Mouse (Mus musculus) heart, embryonic 13.5 days (tissue): ENCODE results near the gene Gpank1. TPM values are rescaled to one million over a fixed set of nuclear protein-coding genes. Genes with fewer than 3 reads are reported as not detected.

Experiments
- ATAC-seq: fragments of 200-750 bp; cut with Nextera tagmentation; 2 replicates; pipeline ENCODE4 v1.8.0; 2017; ENCODE audit warnings: moderate TSS enrichment; ENCODE audit not compliant: insufficient number of reproducible peaks, low FRiP score, low TSS enrichment; ENCODE audit errors: extremely low read depth
- H3K27ac ChIP-seq: fragments of 300-500 bp; sonication (generic); replicated peaks from 2 replicates; pipeline ENCODE4 v1.5.1; 2015; ENCODE audit warnings: moderate library complexity, mild to moderate bottlenecking, inconsistent platforms
- H3K27me3 ChIP-seq: fragments of 300-500 bp; sonication (generic); replicated peaks from 2 replicates; pipeline ENCODE4 v1.6.1; 2015; ENCODE audit warnings: mild to moderate bottlenecking, inconsistent platforms
- H3K36me3 ChIP-seq: fragments of 300-500 bp; sonication (generic); 2 replicates; pipeline ENCODE4 v1.6.1; 2015; ENCODE audit warnings: mild to moderate bottlenecking, inconsistent platforms
- H3K4me1 ChIP-seq: fragments of 300-500 bp; sonication (generic); 2 replicates; pipeline ENCODE4 v1.6.1; 2015; ENCODE audit warnings: inconsistent platforms
- H3K4me2 ChIP-seq: fragments of 300-500 bp; sonication (generic); 2 replicates; pipeline ENCODE4 v1.6.1; 2015; ENCODE audit warnings: inconsistent platforms, mild to moderate bottlenecking, moderate library complexity
- H3K4me3 ChIP-seq: fragments of 300-500 bp; sonication (generic); 2 replicates; pipeline ENCODE4 v1.5.1; 2015; ENCODE audit warnings: moderate library complexity, mild to moderate bottlenecking, inconsistent platforms
- H3K9ac ChIP-seq: fragments of 300-500 bp; sonication (generic); 2 replicates; pipeline ENCODE4 v1.6.1; 2015; ENCODE audit warnings: inconsistent platforms, mild to moderate bottlenecking, moderate library complexity
- H3K9me3 ChIP-seq: fragments of 300-500 bp; sonication (generic); 2 replicates; pipeline ENCODE4 v1.6.1; 2016; ENCODE audit warnings: inconsistent platforms
- WGBS: fragments of 180-500 bp; shearing (Covaris S2); methylation state at CpG from one replicate; pipeline ENCODE4 v1.1.7; 2015; ENCODE audit warnings: mixed read lengths; 5-methylcytosine and 5-hydroxymethylcytosine counted together
- polyA plus RNA-seq: library from polyadenylated mRNA; unstranded; fragments of >200 nt; fragmentation: Nextera tagmentation; extraction: Ambion mirVana; gene quantifications from 2 replicates; pipeline ENCODE4 v1.2.1, GENCODE M21; 2015

Gpank1 gene
- polyA plus RNA-seq, 1 experiment from 2014 or later, result 10.7 TPM

DNA sequence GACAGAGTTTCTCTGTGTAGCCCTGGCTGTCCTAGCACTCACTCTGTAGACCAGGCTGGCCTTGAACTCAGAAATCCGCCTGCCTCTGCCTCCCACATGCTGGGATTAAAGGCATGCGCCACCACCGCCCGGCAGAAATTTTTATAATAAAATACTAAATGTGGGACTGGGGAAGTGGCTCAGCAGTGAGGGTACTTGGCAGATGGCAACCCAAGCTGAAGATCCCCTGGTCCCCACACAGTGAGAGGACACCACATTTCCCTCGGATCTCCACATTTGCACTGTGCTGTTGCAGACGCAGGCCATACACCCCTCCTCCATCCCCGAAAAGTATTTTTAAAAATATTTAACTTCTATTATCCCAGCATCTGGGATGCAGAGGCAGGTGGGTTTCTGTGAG is 12.3 kb downstream of the Gpank1 start:
- Histone ChIP-seq H3K4me2 (no peak overlapping the region), H3K27me3 (no peaks in the 10 kb centered on the region), H3K9me3 (no peaks in the 10 kb centered on the region), H3K4me3 (no peak overlapping the region), H3K9ac (no peak overlapping the region), H3K4me1 (peaks cover 21% of the 10 kb centered on the region), H3K36me3 (peaks cover 28% of the 10 kb centered on the region), H3K27ac (no peak overlapping the region)
- ATAC-seq, result no peak
- 90% methylated on average over 7 of the region's 7 CpGs for WGBS

DNA sequence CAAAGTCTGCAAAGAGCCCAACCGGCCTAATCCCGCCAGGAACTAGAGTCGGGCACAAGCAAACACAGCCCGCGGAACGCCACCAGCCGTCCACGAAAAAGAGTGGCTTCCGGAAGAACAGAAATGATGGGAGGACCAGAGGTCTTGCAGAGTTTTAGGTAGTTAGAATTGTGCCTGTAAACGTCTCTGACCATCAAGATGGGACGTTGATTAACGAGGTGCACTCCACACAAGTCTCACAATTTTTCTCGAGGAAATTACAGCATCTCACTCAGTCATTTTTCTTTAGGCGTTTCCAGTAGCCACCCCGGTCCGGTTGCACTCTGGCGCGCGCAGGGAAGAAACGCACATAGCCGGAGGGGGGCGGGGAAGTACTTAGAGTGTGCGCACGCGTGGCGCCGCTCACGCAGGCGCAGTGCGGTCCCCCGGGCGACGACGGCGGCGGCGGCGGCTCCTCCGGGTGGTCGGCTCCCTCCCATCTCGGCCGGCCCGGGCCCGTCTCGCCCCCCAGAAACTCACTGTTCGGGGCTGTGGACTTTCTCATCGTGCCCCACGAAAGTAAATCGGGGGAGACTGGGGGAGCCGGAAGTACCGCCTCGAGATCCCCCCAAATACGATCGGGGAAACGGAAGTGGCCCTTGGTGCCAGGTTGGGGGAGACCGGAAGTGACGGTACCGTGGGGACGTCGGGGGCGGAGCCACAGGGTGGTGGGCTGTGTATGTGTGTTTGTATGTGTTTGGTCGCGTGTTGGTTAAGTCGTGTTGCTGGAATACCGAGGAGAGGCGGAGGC is 13.7 kb downstream of the Gpank1 start, which contains the start of gene Bag6:
TSS of gene Bag6 (plus strand) at position 378 of the 790 bp plus-strand sequence.
- Histone ChIP-seq H3K36me3 (peaks cover 29% of the 10 kb centered on the region), H3K4me1 (peaks cover 20% of the 10 kb centered on the region), H3K27ac (peak within 1 kb of the TSS; percentile 96), H3K9me3 (no peaks in the 10 kb centered on the region), H3K27me3 (no peaks in the 10 kb centered on the region), H3K4me2 (peak within 1 kb of the TSS; percentile 91), H3K9ac (peak within 1 kb of the TSS; percentile 89), H3K4me3 (peak within 1 kb of the TSS; percentile 76)
- under 1% methylated on average over 66 of the region's 66 CpGs for WGBS
- ATAC-seq, result peak; percentile 88

DNA sequence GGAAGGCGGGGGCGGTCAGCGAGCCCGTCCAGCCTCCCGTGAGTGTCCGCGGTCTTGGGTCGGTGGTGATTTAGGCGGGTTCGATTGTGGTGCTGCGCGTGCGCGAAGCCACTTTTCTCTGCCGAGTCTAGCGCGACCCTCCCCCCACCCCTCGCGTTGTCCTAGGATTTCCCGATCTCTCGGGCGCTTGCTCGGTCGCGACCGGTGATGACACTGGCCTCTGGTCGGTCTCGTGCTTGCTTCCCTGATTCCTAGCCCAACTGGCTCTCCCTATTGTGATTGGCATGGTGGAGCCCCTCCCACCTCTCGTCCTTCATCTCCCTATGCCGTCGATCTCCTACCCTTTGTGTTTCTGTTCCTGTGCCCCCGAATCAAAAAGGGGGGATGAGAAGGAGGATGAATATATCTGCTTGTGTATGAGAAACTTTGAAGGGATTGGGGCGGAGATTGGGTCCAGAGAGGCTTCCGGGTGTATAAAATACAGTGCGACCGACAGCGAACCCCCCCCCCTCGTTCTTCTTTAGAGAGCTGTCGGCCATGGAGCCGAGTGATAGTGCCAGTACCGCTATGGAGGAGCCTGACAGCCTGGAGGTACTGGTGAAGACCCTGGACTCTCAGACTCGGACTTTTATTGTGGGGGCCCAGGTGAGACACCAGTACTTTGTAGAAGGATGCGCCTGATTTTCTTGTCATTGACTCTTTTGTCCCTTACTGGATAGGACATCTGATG is 14.5 kb downstream of the Gpank1 start:
- under 1% methylated on average over 43 of the region's 43 CpGs for WGBS
- peak overlapping the region; percentile 76 for H3K4me3 ChIP-seq
- peaks cover 30% of the 10 kb centered on the region for H3K36me3 ChIP-seq
- ATAC-seq, result peak; percentile 55
- peak overlapping the region; percentile 91 for H3K4me2 ChIP-seq
- H3K4me1 ChIP-seq, result peaks cover 20% of the 10 kb centered on the region
- peak overlapping the region; percentile 89 for H3K9ac ChIP-seq
- H3K9me3 ChIP-seq, result no peaks in the 10 kb centered on the region
- H3K27me3 ChIP-seq, result no peaks in the 10 kb centered on the region
- peak overlapping the region; percentile 96 for H3K27ac ChIP-seq

DNA sequence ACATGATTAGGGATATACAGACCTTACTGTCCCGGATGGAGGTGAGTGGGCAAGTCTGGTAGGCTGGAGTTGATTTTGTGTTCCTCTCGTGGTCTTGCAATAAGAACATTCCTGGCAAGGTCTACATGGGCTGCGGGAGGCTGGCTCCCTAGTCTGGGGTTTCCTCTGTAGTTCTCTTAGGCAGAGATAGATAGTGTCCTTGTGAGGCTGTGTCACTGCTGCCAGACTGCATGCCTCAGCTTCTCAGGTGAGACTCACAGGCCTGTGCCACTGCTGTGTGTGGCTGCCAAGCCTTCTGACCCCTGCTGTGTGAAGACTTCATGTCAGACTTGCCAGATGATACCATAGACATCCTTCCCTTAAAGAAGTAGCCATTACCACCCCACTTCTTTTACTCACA is 18.0 kb downstream of the Gpank1 start:
- no peaks in the 10 kb centered on the region for H3K27me3 ChIP-seq
- peaks cover 65% of the 10 kb centered on the region for H3K36me3 ChIP-seq
- WGBS, result 91% methylated on average over 3 of the region's 3 CpGs
- H3K4me1 ChIP-seq, result peaks cover 20% of the 10 kb centered on the region
- H3K9ac ChIP-seq, result no peak overlapping the region
- H3K4me3 ChIP-seq, result no peak overlapping the region
- no peak for ATAC-seq
- H3K9me3 ChIP-seq, result no peaks in the 10 kb centered on the region
- no peak overlapping the region for H3K27ac ChIP-seq
- no peak overlapping the region for H3K4me2 ChIP-seq

DNA sequence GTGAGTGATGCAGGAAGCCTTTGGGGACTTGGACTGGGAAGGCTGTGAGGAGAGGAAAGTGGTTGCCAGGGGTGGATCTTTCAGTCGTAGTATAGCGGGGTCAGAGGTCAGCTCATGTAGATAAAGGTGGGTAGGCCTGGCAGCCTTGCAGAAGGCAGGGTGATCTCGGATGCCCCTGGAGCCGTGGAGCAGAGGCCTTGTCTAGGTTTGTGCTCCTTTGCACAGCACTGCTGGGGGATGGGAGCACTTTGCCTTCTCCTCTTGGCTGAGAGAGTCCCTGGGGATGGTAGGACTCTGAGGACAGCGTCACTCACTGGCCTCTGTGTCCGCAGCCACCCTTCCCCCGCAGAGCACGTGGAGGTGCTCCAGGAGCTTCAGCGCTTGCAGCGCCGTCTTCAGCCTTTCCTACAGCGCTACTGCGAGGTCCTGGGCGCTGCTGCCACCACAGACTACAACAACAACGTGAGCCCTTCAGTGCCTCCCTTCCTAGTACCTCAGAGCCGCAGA is 19.3 kb downstream of the Gpank1 start:
- Histone ChIP-seq H3K9ac (no peak overlapping the region), H3K27ac (no peak overlapping the region), H3K9me3 (no peaks in the 10 kb centered on the region), H3K4me1 (peaks cover 20% of the 10 kb centered on the region), H3K4me2 (no peak overlapping the region), H3K4me3 (no peak overlapping the region), H3K27me3 (no peaks in the 10 kb centered on the region), H3K36me3 (peaks cover 78% of the 10 kb centered on the region)
- WGBS, result 75% methylated on average over 16 of the region's 16 CpGs
- ATAC-seq, result no peak

DNA sequence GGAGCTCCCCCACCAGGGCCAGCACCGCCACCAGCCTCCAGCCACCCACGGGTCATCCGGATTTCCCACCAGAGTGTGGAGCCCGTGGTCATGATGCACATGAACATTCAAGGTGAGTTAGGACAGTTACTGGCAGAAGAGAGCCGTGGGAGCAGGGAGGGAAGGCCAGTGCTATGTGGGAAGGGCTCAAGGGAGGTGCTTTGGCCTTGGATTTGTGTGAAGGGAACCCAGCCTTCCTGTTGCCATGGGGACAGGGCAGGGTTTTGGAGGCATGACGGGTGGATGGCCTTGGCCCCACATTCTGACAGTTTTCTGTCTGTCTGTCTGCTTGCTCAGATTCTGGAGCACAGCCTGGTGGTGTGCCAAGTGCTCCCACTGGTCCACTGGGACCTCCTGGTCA is 20.7 kb downstream of the Gpank1 start:
- H3K4me3 ChIP-seq, result no peak overlapping the region
- no peak overlapping the region for H3K4me2 ChIP-seq
- peaks cover 92% of the 10 kb centered on the region for H3K36me3 ChIP-seq
- 90% methylated on average over 6 of the region's 6 CpGs for WGBS
- H3K27me3 ChIP-seq, result no peaks in the 10 kb centered on the region
- H3K4me1 ChIP-seq, result peaks cover 10% of the 10 kb centered on the region
- no peak overlapping the region for H3K27ac ChIP-seq
- H3K9ac ChIP-seq, result no peak overlapping the region
- H3K9me3 ChIP-seq, result no peaks in the 10 kb centered on the region
- ATAC-seq, result no peak

DNA sequence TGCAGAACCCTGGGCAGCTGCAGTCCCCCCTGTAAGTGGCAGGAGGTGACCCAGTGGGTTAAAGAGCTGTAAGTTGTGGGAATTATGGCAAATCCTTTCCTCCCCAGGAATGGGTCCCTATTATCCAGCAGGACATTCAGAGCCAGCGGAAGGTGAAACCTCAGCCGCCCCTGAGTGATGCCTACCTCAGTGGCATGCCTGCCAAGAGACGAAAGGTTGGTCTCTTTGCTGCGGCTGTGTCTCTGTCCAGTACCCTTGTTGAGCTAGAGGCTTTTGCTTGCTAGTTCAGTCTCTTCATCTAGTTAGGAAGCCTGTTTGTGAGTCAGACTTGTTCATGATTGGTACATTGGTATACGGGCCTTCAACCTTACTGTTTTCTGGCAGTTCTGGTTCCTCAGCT is 24.9 kb downstream of the Gpank1 start:
- WGBS, result 86% methylated on average over 5 of the region's 5 CpGs
- Histone ChIP-seq H3K36me3 (peaks cover 99% of the 10 kb centered on the region), H3K27ac (no peak overlapping the region), H3K27me3 (no peaks in the 10 kb centered on the region), H3K4me2 (no peak overlapping the region), H3K9ac (no peak overlapping the region), H3K4me1 (no peaks in the 10 kb centered on the region), H3K9me3 (no peaks in the 10 kb centered on the region), H3K4me3 (no peak overlapping the region)
- ATAC-seq, result no peak

DNA sequence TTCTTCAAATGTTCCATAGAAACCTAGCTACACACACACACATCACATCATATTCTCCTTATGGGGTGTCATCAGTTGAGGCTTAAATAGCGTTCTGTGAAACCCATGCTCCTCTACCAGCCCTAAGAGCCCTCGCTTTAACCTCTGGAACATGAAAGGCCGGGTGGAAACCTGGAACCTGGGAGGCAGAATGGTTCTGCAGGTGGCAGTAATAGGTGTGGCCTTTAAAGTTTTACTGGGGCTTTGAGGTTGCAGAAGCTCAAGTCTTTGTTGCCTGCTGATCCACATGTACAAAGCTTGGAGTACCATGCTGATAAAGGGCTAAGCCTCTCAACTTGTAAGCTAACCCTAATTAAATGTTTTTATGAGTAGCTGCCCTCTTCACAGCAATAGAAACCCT is 26.1 kb downstream of the Gpank1 start:
- Histone ChIP-seq H3K4me3 (no peak overlapping the region), H3K9me3 (no peaks in the 10 kb centered on the region), H3K36me3 (peaks cover 99% of the 10 kb centered on the region), H3K9ac (no peak overlapping the region), H3K4me2 (no peak overlapping the region), H3K27me3 (no peaks in the 10 kb centered on the region), H3K4me1 (no peaks in the 10 kb centered on the region), H3K27ac (0 out of 2 replicates have a peak overlapping the region, but pooled peaks have one; percentile 5)
- ATAC-seq, result no peak
- WGBS, result 58% methylated on average over 3 of the region's 3 CpGs

DNA sequence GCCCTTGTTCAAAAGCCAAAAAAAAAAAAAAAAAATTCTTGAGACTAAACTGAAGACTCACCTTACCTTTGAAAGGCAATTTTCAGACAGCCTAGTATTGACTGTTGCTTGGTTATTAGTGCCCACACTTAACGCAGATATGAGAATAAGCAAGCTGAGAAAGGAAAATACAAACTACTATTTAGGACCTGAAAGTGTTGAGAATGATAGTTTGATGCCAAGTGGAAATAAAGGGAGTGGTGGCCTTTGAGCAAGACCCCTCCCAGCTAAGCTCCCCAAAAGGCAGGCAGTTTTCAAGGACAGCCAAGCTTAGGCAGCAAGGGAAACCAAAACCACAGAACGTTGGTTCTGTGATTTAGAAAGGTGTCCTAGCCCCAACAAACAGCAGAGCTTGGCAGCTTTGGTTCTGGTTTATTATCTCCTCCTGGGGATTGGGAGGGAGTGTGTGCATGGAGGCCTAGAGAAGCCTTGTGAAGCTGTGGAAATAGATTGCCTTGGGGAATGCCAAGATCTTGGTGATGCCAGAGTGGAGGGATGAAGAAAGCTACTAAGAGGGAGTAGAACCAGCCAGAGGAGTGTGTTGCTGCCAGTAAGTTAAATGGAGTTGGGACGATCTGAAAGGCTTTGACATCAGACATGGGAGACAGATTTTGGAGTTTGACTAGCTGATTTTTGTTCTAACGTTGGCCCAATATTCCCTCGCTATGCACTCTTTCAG is 26.8 kb downstream of the Gpank1 start:
- H3K9me3 ChIP-seq, result no peaks in the 10 kb centered on the region
- H3K9ac ChIP-seq, result no peak overlapping the region
- no peak for ATAC-seq
- H3K36me3 ChIP-seq, result peaks cover 99% of the 10 kb centered on the region
- 0 out of 2 replicates have a peak overlapping the region, but pooled peaks have one; percentile 5 for H3K27ac ChIP-seq
- H3K4me2 ChIP-seq, result no peak overlapping the region
- no peak overlapping the region for H3K4me3 ChIP-seq
- no peaks in the 10 kb centered on the region for H3K4me1 ChIP-seq
- 68% methylated on average over 5 of the region's 5 CpGs for WGBS
- no peaks in the 10 kb centered on the region for H3K27me3 ChIP-seq

DNA sequence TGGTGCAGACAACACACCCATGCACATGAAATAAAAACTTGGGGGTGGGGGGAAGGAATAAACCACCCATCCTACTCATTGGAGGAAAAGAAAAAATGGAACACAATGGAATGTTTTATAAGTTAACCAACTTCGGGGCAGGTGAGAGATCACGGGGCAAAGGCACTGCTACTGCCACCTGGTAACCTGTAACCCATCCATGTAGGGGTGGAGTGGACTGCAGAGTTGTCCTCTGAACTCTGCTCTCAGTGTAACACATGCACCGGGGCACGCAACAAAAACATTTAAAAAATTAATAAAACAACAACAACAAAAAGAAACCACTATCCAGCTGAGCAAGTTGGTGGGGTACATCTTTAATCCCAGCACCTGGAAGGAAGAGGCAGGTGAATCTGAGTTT is 30.9 kb downstream of the Gpank1 start:
- H3K36me3 ChIP-seq, result peaks cover 99% of the 10 kb centered on the region
- no peak for ATAC-seq
- H3K27ac ChIP-seq, result no peak overlapping the region
- no peaks in the 10 kb centered on the region for H3K9me3 ChIP-seq
- no peaks in the 10 kb centered on the region for H3K27me3 ChIP-seq
- H3K4me1 ChIP-seq, result no peaks in the 10 kb centered on the region
- no peak overlapping the region for H3K4me3 ChIP-seq
- H3K4me2 ChIP-seq, result no peak overlapping the region
- WGBS, result 92% methylated on average over 4 of the region's 4 CpGs
- H3K9ac ChIP-seq, result no peak overlapping the region

DNA sequence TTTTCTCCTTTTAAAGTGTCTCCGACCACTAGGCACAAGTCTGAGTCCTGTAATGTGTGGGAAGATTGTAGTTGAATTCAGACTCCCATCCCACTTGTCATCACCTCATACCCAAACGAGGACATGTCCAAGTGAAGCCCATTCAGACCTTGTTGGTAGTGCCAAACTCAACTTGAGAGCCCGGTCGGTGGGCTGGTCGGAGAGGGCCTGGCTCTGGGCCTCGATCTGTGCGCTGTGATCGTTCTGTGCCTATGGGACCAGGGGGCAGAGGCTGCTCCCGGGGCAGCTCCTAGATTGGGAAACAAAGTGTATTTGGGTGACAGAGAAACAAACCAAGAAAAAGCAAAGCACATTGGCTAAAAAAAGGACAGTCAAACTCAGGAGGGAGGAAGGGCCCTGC is 31.8 kb downstream of the Gpank1 start:
- ATAC-seq, result no peak
- Histone ChIP-seq H3K9me3 (no peaks in the 10 kb centered on the region), H3K27ac (no peak overlapping the region), H3K36me3 (peaks cover 99% of the 10 kb centered on the region), H3K27me3 (no peaks in the 10 kb centered on the region), H3K4me3 (no peak overlapping the region), H3K4me1 (no peaks in the 10 kb centered on the region), H3K4me2 (no peak overlapping the region), H3K9ac (no peak overlapping the region)
- 72% methylated on average over 9 of the region's 9 CpGs for WGBS
